23 mouse cellular contexts compared by ENCODE assay signal in genomic region chr13:16453234-16453633, GRCm38 (mm10).
A peak's percentile ranks its signal among the peaks of the same experiment; 100 is the strongest.
DNase-seq lines count a peak whose midpoint lies in the region; ATAC-seq and TF ChIP-seq lines count a peak whose summit lies in the region.
"Had no signal": no experiment of that assay in that cellular context is flagged by ENCODE, and none has a peak within 500 bp of the region (broad histone marks: within the 10 kb centered on the region; RNA-seq: fewer than 3 reads in every experiment).

No protein-coding gene starts in this region.

- TF ChIP-seq POLR2A in liver, adult 2 months (IDR thresholded peaks at IDR 0.05; ENCODE audit: extremely low read depth, insufficient read depth, low read length), result no peak

- H3K4me2 ChIP-seq in liver, embryonic 12.5 days, result no peak overlapping the region
- H3K4me2 ChIP-seq: embryonic facial prominence, embryonic 12.5 days; forebrain, embryonic 13.5 days; forebrain, embryonic 15.5 days had no signal

- no peak overlapping the region for H3ac ChIP-seq in C2C12 (ENCODE audit: control insufficient read depth, insufficient read length, low read depth)

- no peaks in the 10 kb centered on the region for H3K36me3 ChIP-seq in liver, adult 2 months (ENCODE audit: control insufficient read depth, insufficient read depth, low read length)
- H3K36me3 ChIP-seq in liver, embryonic 12.5 days, result no peaks in the 10 kb centered on the region
- no peaks in the 10 kb centered on the region for H3K36me3 ChIP-seq in C2C12 (ENCODE audit: control insufficient read depth, insufficient read depth)
- H3K36me3 ChIP-seq: embryonic facial prominence, embryonic 10.5 days; embryonic facial prominence, embryonic 12.5 days; forebrain, embryonic 15.5 days had no signal

- no peak overlapping the region for H3K27ac ChIP-seq in liver, adult 2 months (replicated peaks; ENCODE audit: insufficient read depth, low read depth, low read length)
- no peak overlapping the region for H3K27ac ChIP-seq in liver, embryonic 12.5 days
- H3K27ac ChIP-seq: embryonic facial prominence, embryonic 10.5 days; embryonic facial prominence, embryonic 12.5 days; forebrain, embryonic 13.5 days; forebrain, embryonic 15.5 days had no signal

- no peaks in the 10 kb centered on the region for H3K79me3 ChIP-seq in C2C12 (ENCODE audit: low read depth)

- H3K79me2 ChIP-seq in liver, adult 2 months (ENCODE audit: control insufficient read depth, insufficient read depth, low read length), result no peaks in the 10 kb centered on the region
- no peaks in the 10 kb centered on the region for H3K79me2 ChIP-seq in C2C12 (ENCODE audit: control insufficient read depth, insufficient read depth)

- no peak overlapping the region for H3K9ac ChIP-seq in liver, adult 2 months (ENCODE audit: low read depth, low read length)
- no peak overlapping the region for H3K9ac ChIP-seq in liver, embryonic 12.5 days
- H3K9ac ChIP-seq: embryonic facial prominence, embryonic 12.5 days; forebrain, embryonic 13.5 days; forebrain, embryonic 15.5 days; forebrain, postnatal 0 days had no signal

- TF ChIP-seq CTCF in liver, adult 2 months (IDR thresholded peaks at IDR 0.05; ENCODE audit: low read depth, low read length), result no peak
- TF ChIP-seq CTCF in C2C12 (IDR thresholded peaks at IDR 0.05; ENCODE audit: control insufficient read depth, insufficient read depth, insufficient read length), result no peak

- no peaks in the 10 kb centered on the region for H3K27me3 ChIP-seq in liver, adult 2 months (ENCODE audit: control insufficient read depth, insufficient read depth, low read length)
- no peaks in the 10 kb centered on the region for H3K27me3 ChIP-seq in liver, embryonic 12.5 days (replicated peaks)
- H3K27me3 ChIP-seq in C2C12 (ENCODE audit: control insufficient read depth, insufficient read depth, insufficient read length), result no peaks in the 10 kb centered on the region
- H3K27me3 ChIP-seq: embryonic facial prominence, embryonic 12.5 days; forebrain, embryonic 13.5 days; forebrain, embryonic 15.5 days had no signal

- H3K9me3 ChIP-seq in liver, embryonic 12.5 days (replicated peaks), result no peaks in the 10 kb centered on the region
- H3K9me3 ChIP-seq: embryonic facial prominence, embryonic 10.5 days; embryonic facial prominence, embryonic 12.5 days; forebrain, embryonic 13.5 days; forebrain, embryonic 15.5 days had no signal

- no peaks in the 10 kb centered on the region; the same call in 1 of the 2 replicates for H3K4me1 ChIP-seq in liver, adult 2 months (ENCODE audit: control insufficient read depth, insufficient read depth, low read length)
- H3K4me1 ChIP-seq in liver, embryonic 12.5 days, result no peaks in the 10 kb centered on the region
- H3K4me1 ChIP-seq: embryonic facial prominence, embryonic 10.5 days; embryonic facial prominence, embryonic 12.5 days; forebrain, embryonic 13.5 days; forebrain, embryonic 15.5 days had no signal

- DNase-seq in liver, adult 2 months (ENCODE audit: extremely low read depth, low read depth, low spot score), result peak; percentile 46
- DNase-seq in NIH3T3 (ENCODE audit: low read depth), result peak; percentile 48
- peak; percentile 5 for DNase-seq in adipocyte (ENCODE audit: low spot score)
- DNase-seq in cerebellum, postnatal 14 days, result no peak
- no peak for DNase-seq in natural killer cell, adult 2 months (ENCODE audit: low spot score in 2 of 2)
- DNase-seq: adrenal gland, adult 2 months; adrenal gland, postnatal 10 days; adrenal gland, postnatal 25 days; B cell, adult 2 months; cerebellum, adult 11 months; cerebellum, adult 18-20 months; cerebellum, adult 8-10 months; cerebellum, adult 9-11 months; cerebellum, postnatal 25 days; forebrain, postnatal 0 days had no signal

- no peak overlapping the region for H3K4me3 ChIP-seq in liver, adult 2 months (ENCODE audit: insufficient read depth, low read depth, low read length)
- no peak overlapping the region for H3K4me3 ChIP-seq in liver, embryonic 12.5 days
- no peak overlapping the region for H3K4me3 ChIP-seq in C2C12 (ENCODE audit: insufficient read depth, poor library complexity, severe bottlenecking)
- H3K4me3 ChIP-seq: embryonic facial prominence, embryonic 10.5 days; embryonic facial prominence, embryonic 12.5 days; forebrain, embryonic 13.5 days; forebrain, embryonic 15.5 days had no signal

- no peak for ATAC-seq in liver, embryonic 12.5 days
- no peak for ATAC-seq in megakaryocyte progenitor cell, adult 5-6 weeks (replicated peaks; ENCODE audit: poor library complexity)
- ATAC-seq: activated CD4-positive, CD25-positive, alpha-beta regulatory T cell, adult 4 months; forebrain, embryonic 13.5 days; forebrain, embryonic 15.5 days; forebrain, postnatal 0 days had no signal

TF ChIP-seq in C2C12, 6 proteins besides CTCF, POLR2A, EP300 and RAD21:
- TF ChIP-seq CEBPB (IDR thresholded peaks at IDR 0.05; ENCODE audit: low read depth), result no peak
- TF ChIP-seq MAX (IDR thresholded peaks at IDR 0.05), result peak; percentile 86
- no peak for TF ChIP-seq USF1 (IDR thresholded peaks at IDR 0.05; ENCODE audit: low read depth)

Comparison
In these comparisons a context has a peak if more than half of its experiments do, and no peak if none do; other contexts are left out.
1. DNase-seq: peak in liver, adult 2 months (single experiment), NIH3T3 (single experiment) and adipocyte (single experiment); none in cerebellum, postnatal 14 days (0 of 2) and natural killer cell, adult 2 months (0 of 2).